Mouse (Mus musculus): ENCODE results near the gene Dclre1a. TPM values are rescaled to one million over a fixed set of nuclear protein-coding genes. Genes with fewer than 3 reads are reported as not detected.

The Dclre1a gene
- 2.3 TPM for polyA plus RNA-seq (2017; shearing (Covaris generic))

DNA sequence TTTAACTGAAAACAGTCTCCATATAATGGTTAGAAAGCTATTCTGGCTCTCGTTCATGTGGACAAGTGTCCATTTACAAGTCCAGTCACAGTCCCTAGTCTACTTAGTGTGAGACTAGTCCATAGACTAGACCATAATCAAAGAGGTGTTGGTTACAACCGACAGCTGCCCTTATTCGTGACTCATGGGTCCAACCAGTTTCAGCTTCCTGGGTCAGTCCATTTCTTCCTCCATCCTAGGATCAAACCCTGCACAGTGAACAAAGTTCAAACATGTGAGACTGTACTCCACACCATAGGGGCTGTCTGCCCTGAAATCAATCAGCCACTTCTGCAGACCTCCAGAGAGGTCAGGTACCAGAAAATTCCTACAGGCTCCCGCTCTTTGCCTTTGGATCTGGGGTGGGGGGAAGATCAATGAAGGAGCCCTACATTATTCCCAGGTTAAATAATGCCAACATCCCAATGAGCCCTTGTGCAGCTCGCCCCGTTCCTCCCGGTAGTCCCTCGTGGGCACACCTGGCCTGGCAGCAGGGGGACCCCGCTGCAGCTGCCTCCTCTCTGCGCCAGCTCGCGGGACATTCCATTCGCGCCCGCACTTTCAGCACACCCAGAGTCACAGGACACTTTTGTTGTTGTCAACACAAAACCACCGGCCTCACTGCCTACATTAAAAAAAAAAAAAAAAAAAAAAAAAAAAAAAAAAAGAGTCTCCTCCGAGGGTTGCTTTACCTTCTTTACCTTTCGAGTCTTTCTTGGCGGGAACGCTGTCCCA lies at the start of gene Dclre1a:
Gene Dclre1a, minus strand, starts transcription at position 767 of the 774 bp plus-strand sequence.

DNA sequence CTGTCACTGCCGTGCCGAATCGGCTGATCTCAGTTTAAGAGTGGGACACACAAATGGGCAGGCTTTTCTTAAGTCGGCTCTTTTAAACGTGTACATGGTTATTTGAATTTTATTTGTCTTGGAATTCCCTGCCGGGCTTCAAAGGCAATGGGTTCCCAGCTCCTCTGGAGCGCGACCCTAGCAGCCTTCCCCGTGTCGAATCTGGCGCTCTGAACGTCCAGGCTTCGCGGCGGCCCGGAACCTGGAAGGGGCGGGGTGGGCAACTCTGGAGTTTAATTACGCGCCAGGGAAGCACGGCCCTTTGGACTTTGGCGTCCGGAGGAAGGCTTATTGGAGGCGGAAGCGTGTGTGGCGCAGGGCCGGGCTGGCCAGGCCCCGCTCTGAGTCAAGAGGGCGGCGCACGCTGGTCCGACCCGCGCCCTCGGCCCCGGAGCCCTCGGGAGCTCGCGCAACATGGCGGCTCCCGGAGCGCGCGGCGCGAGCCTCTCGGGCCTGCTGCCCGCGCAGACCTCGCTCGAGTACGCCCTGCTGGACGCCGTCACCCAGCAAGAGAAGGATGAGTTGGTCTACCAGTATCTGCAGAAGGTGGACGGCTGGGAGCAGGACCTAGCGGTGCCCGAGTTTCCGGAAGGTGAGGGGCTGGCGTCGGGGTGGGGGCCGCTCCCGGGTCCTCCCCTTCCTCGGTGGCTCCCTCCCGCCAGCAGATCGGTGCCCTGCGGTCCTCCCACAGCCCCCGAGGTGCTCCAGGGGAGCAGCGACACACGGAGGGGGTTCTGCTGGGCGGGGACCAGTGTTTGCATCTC lies 409 bp upstream of the Dclre1a start, which contains the start of gene Nhlrc2:
Gene Nhlrc2, plus strand, starts transcription at position 32 of the 803 bp plus-strand sequence.

Other genes with a start within 250 kb of the Dclre1a start
- gene Nrap, start 158.2 kb downstream of the Dclre1a start, polyA plus RNA-seq (2017; shearing (Covaris generic)) = not detected
- 13.9 TPM for gene Casp7, start 151.1 kb downstream of the Dclre1a start, polyA plus RNA-seq (2017; shearing (Covaris generic))
- not detected for gene Plekhs1, start 86.6 kb downstream of the Dclre1a start, polyA plus RNA-seq (2017; shearing (Covaris generic))
- 18.4 TPM for gene Nhlrc2, start within 50 bp of the Dclre1a start, polyA plus RNA-seq (2017; shearing (Covaris generic))
- 0.85 TPM for gene Adrb1, start 174.0 kb upstream of the Dclre1a start, polyA plus RNA-seq (2017; shearing (Covaris generic))

All from effector memory CD4-positive, alpha-beta T cell, adult 5 months (primary cell).